Mouse (Mus musculus) stomach, embryonic 16.5 days (tissue): Measurements from ENCODE around the gene Cd99l2. TPM values are rescaled to one million over a fixed set of nuclear protein-coding genes. Genes with fewer than 3 reads are reported as not detected.

ENCODE experiments used
- ATAC-seq: fragments of 200-750 bp; cut with Nextera tagmentation; 2 replicates; pipeline ENCODE4 v1.8.0; 2017; ENCODE audit warnings: moderate number of reproducible peaks, moderate TSS enrichment; ENCODE audit not compliant: insufficient read depth, low FRiP score
- H3K27ac ChIP-seq: fragments of 300-500 bp; sonication (generic); 2 replicates; pipeline ENCODE4 v1.5.1; 2014; ENCODE audit warnings: low read length
- H3K27me3 ChIP-seq: fragments of 300-500 bp; sonication (generic); 2 replicates; pipeline ENCODE4 v1.6.1; 2014; ENCODE audit warnings: low read length, control low read depth, mixed read lengths; ENCODE audit not compliant: control insufficient read depth, insufficient read depth
- H3K36me3 ChIP-seq: fragments of 300-500 bp; sonication (generic); 2 replicates; pipeline ENCODE4 v1.6.1; 2014; ENCODE audit warnings: low read length; ENCODE audit not compliant: control insufficient read depth, insufficient read depth
- H3K4me1 ChIP-seq: fragments of 300-500 bp; sonication (generic); 2 replicates; pipeline ENCODE4 v1.6.1; 2014; ENCODE audit warnings: low read length, control low read depth, mixed read lengths; ENCODE audit not compliant: control insufficient read depth, insufficient read depth
- H3K4me2 ChIP-seq: fragments of 300-500 bp; sonication (generic); 2 replicates; pipeline ENCODE4 v1.6.1; 2014; ENCODE audit warnings: low read depth, low read length, mixed read lengths
- H3K4me3 ChIP-seq: fragments of 300-500 bp; sonication (generic); replicated peaks from 2 replicates; pipeline ENCODE4 v1.5.1; 2014; ENCODE audit warnings: mild to moderate bottlenecking, low read length
- H3K9ac ChIP-seq: fragments of 300-500 bp; sonication (generic); 2 replicates; pipeline ENCODE4 v1.6.1; 2014; ENCODE audit warnings: low read length
- H3K9me3 ChIP-seq: fragments of 300-500 bp; sonication (generic); replicated peaks from 2 replicates; pipeline ENCODE4 v1.6.1; 2016; ENCODE audit warnings: low read length, control low read depth; ENCODE audit not compliant: control insufficient read depth
- WGBS: fragments of 180-500 bp; shearing (Covaris S2); extraction: QIAGEN DNeasy Blood & Tissue Kit; methylation state at CpG from one replicate; pipeline ENCODE4 v1.1.7; 2014; 5-methylcytosine and 5-hydroxymethylcytosine counted together
- polyA plus RNA-seq: library from polyadenylated mRNA; unstranded; fragments of >200 nt; fragmentation: Nextera tagmentation; extraction: Ambion mirVana; gene quantifications from 2 replicates; pipeline ENCODE4 v1.2.1, GENCODE M21; 2015

Gene Cd99l2
- polyA plus RNA-seq, 1 experiment from 2014 or later, result 33.2 TPM

DNA sequence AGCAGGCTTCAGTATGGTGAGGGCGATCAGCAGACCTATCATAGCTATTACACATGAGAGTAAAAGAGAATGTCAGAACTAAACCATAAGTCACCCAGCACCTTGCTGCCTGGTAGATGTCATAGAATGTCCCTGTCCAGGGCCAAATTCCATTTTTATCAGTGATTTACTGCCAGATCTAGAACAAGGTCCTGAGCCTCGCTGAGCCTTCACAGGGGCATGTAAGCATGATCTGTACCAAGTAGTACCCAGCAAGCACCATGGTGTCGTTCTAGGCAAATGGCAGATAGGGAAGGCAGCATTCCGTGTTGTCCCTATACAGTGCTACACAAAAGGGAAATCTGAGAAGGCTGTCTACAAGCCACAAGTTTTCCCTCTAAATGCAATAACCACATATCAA, 79.0 kb downstream of the Cd99l2 start:
- no peak for ATAC-seq
- 82% methylated on average over 4 of the region's 4 CpGs for WGBS
- no peaks in the 10 kb centered on the region for H3K36me3 ChIP-seq

DNA sequence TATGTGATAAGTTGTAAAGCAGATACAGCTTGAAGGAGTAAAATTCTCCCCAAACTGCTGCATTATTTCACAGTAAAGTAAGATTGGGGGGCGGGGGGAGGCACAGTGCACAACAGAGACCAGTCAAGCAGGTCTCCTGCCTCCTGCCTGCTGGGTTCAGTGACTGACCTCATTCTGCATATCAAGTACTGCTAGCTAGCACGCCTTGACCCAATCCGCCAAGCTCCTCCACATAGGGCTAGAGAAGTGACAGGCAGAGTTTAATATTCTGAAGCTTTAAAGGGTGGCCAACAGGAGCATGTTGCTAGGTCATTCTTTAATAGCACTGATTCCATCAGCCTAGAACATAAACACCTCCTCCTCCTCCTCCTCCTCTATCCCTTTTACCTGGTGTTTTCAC, 79.9 kb downstream of the Cd99l2 start:
- H3K4me1 ChIP-seq, result no peaks in the 10 kb centered on the region
- no peak overlapping the region for H3K27ac ChIP-seq
- H3K9ac ChIP-seq, result no peak overlapping the region
- no peaks in the 10 kb centered on the region for H3K36me3 ChIP-seq
- WGBS, result 78% methylated on average over 3 of the region's 3 CpGs
- no peaks in the 10 kb centered on the region; the same call in 1 of the 2 replicates for H3K27me3 ChIP-seq
- H3K4me2 ChIP-seq, result no peak overlapping the region
- no peak overlapping the region for H3K4me3 ChIP-seq
- no peaks in the 10 kb centered on the region for H3K9me3 ChIP-seq
- no peak for ATAC-seq

More for the DNA sequence above, 79.0 kb downstream of the Cd99l2 start:
- Histone ChIP-seq H3K27me3 (no peaks in the 10 kb centered on the region; the same call in 1 of the 2 replicates), H3K4me2 (no peak overlapping the region), H3K9me3 (no peaks in the 10 kb centered on the region), H3K4me3 (no peak overlapping the region), H3K4me1 (no peaks in the 10 kb centered on the region), H3K27ac (no peak overlapping the region), H3K9ac (no peak overlapping the region)

DNA sequence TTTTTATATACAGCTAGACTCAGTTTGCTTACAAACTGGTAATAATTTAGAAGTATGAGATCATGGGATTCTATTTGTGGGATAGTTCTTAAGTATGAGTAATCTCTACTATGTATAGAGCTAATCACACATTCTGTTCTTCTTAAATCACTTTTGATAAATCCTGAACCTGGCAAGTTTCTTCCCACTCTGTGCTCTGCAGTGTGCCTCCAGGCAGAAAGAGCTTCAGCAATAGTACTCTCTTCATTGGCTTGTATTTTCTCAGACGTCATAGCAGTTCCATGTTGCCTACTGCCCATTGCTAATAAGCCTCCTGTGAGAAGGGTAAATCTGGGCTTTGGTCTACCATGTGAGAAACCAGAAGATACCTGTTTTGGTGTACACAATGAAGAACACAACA, 84.3 kb downstream of the Cd99l2 start:
- Histone ChIP-seq H3K4me1 (no peaks in the 10 kb centered on the region), H3K27me3 (no peaks in the 10 kb centered on the region; the same call in 1 of the 2 replicates), H3K9ac (no peak overlapping the region), H3K36me3 (no peaks in the 10 kb centered on the region), H3K4me2 (no peak overlapping the region), H3K27ac (no peak overlapping the region), H3K4me3 (no peak overlapping the region), H3K9me3 (no peaks in the 10 kb centered on the region)
- WGBS, result 92% methylated on average over 1 of the region's 1 CpGs
- no peak for ATAC-seq

DNA sequence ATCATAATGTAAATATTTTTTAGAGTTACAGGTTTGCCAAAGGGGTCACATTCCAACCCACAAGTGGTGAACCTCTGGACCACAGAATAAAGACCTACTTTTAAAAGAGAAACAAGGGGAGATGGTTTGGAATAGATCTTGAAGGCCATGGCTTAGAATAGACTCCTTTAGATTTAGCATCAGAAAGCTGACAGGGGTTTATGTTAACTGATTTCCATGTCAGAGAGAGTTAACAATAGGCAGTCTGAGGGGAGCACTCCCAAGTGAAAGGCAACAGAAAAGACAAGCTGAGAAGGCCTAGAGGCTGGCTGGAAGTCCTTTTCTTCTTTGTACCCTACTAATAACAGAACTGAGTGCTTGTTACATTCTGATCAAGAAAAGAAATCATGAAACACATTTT, 86.4 kb downstream of the Cd99l2 start:
- H3K4me3 ChIP-seq, result no peak overlapping the region
- H3K27ac ChIP-seq, result no peak overlapping the region
- H3K36me3 ChIP-seq, result no peaks in the 10 kb centered on the region
- no peaks in the 10 kb centered on the region; the same call in 1 of the 2 replicates for H3K27me3 ChIP-seq
- H3K4me2 ChIP-seq, result no peak overlapping the region
- H3K4me1 ChIP-seq, result no peaks in the 10 kb centered on the region
- H3K9me3 ChIP-seq, result no peaks in the 10 kb centered on the region
- ATAC-seq, result no peak
- H3K9ac ChIP-seq, result no peak overlapping the region

DNA sequence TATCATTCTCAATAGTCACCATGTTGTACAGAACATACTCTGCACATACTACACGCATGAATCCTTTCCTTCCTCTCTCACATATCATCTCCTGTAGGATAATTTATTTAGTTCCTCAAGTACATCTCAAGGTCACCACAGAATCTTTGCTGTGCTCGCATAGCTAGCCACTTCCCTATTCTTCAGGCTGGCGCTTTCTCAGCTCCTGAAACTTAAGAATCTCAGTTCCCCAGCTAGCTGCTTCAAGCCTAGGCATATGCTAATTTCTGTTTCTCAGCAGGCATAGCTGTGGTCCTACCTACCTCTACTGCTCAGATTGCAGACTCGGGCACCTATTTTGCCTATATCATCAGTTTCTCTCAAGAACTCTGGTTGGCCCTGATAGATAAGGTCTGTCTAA, 96.3 kb downstream of the Cd99l2 start:
- WGBS, result 77% methylated on average over 4 of the region's 4 CpGs
- H3K4me1 ChIP-seq, result no peaks in the 10 kb centered on the region
- H3K27ac ChIP-seq, result no peak overlapping the region
- H3K9me3 ChIP-seq, result no peaks in the 10 kb centered on the region
- 0 out of 2 replicates have a peak, but pooled peaks cover 4% of the 10 kb centered on the region for H3K36me3 ChIP-seq
- H3K4me3 ChIP-seq, result no peak overlapping the region
- ATAC-seq, result no peak
- H3K9ac ChIP-seq, result no peak overlapping the region
- no peaks in the 10 kb centered on the region for H3K27me3 ChIP-seq
- H3K4me2 ChIP-seq, result no peak overlapping the region

DNA sequence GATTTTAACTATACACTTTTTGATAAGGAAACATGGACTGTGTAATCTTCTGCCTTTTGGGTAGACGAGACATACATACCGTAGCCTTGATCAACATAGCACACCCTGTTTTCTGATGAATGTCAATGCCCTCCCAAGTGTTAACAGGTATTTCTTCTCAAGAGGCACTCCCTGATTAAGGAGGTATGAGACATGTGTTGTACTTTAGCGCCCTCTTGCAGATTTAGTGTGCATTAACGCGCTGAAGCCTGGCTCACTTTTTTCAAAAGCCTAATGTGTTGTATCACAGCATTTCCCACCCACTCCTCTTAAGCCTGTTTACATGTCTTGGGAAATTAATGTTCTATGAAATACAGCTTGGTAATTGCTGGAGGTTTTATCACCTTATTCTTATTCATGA, 111.1 kb downstream of the Cd99l2 start:
- ATAC-seq, result no peak
- Histone ChIP-seq H3K4me1 (no peaks in the 10 kb centered on the region), H3K27ac (no peak overlapping the region), H3K36me3 (no peaks in the 10 kb centered on the region), H3K4me2 (no peak overlapping the region), H3K9me3 (no peaks in the 10 kb centered on the region), H3K9ac (no peak overlapping the region), H3K27me3 (no peaks in the 10 kb centered on the region), H3K4me3 (no peak overlapping the region)
- WGBS, result 55% methylated on average over 5 of the region's 5 CpGs

DNA sequence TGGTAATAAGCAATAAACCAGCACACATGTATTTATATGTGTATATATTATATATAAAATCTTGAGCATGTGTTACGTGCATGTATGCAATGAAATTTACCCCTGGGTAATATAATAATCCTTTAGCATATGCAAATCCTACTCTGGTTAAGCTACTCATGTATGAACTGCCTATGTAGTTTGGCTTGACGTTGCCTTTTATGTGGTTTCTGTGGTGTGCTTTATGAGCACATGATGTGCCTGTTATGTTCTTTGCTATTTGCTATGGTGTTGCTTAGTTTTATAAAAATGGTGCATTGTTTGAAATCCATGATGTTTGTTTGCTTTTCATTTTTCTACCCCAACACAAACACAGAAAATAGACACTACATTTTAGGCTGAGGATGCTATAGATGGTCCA, 114.2 kb downstream of the Cd99l2 start:
- no peaks in the 10 kb centered on the region for H3K9me3 ChIP-seq
- WGBS, result 86% methylated on average over 2 of the region's 2 CpGs
- H3K36me3 ChIP-seq, result no peaks in the 10 kb centered on the region
- H3K27ac ChIP-seq, result no peak overlapping the region
- H3K4me1 ChIP-seq, result no peaks in the 10 kb centered on the region
- H3K9ac ChIP-seq, result no peak overlapping the region
- H3K4me2 ChIP-seq, result no peak overlapping the region
- ATAC-seq, result no peak
- no peak overlapping the region for H3K4me3 ChIP-seq
- no peaks in the 10 kb centered on the region for H3K27me3 ChIP-seq

DNA sequence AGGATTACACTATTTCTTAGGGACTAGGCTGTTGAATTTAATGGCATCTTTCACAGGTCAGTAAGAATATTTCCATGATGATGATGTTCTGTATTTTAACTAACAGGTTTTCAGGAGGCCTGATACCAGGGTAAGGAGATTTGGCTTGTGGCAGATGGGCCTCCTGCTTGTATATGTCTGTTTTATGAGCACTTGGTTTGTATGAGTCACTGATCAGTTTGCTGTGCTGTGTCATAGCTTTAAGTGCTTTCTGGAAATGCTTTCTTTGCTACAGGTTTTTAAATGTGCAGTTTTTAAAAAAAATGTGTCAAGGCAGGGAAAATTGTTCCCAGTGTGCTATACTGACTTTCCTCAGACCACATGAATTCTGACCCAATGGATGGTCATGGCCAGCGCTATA, 115.9 kb downstream of the Cd99l2 start:
- H3K4me2 ChIP-seq, result no peak overlapping the region
- ATAC-seq, result no peak
- no peak overlapping the region for H3K4me3 ChIP-seq
- no peaks in the 10 kb centered on the region for H3K27me3 ChIP-seq
- 88% methylated on average over 1 of the region's 1 CpGs for WGBS
- H3K9me3 ChIP-seq, result no peaks in the 10 kb centered on the region
- H3K36me3 ChIP-seq, result no peaks in the 10 kb centered on the region
- H3K9ac ChIP-seq, result no peak overlapping the region
- no peaks in the 10 kb centered on the region for H3K4me1 ChIP-seq
- no peak overlapping the region for H3K27ac ChIP-seq
